Mouse (Mus musculus): ENCODE data around the gene Plekhh3. TPM values are rescaled to one million over a fixed set of nuclear protein-coding genes. Genes with fewer than 3 reads are reported as not detected.
"Not testable (repeated sequence)": the region's sequence is repeated elsewhere in the genome, so short reads cannot be mapped to it uniquely, and the experiment has no call there.

The Plekhh3 gene
- total and polyA plus RNA-seq, 2 experiments from 2014 or later: 5.3 to 10.2 TPM

- WGBS: 35% methylated on average over 35 of the region's 35 CpGs
- Histone ChIP-seq H3K4me2 (ENCODE audit: low read depth) (no peak overlapping the region), H3K27me3 (ENCODE audit: insufficient read depth, low read length) (peaks cover 49% of the 10 kb centered on the region), H3K36me3 (ENCODE audit: insufficient read depth) (peaks cover 16% of the 10 kb centered on the region), H3K4me3 (ENCODE audit: low read depth, low read length) (no peak overlapping the region), H3K9ac (no peak overlapping the region), H3K4me1 (ENCODE audit: insufficient read depth) (no peaks in the 10 kb centered on the region), H3K27ac (ENCODE audit: low read depth, low read length) (no peak overlapping the region), H3K9me3 (ENCODE audit: low read length) (no peaks in the 10 kb centered on the region)
- TF ChIP-seq CTCF (IDR thresholded peaks at IDR 0.05; ENCODE audit: low read depth): no peak
- ATAC-seq: no peak
- DNase-seq: no peak
Observed at GRCm38 (mm10) chr11:101164677-101165580, 6.2 kb downstream of the Plekhh3 start.

GRCm38 (mm10) chr11:101164351-101164665 is 6.8 kb downstream of the Plekhh3 start:
- Histone ChIP-seq H3K4me3 (ENCODE audit: low read depth, low read length) (peak overlapping the region; percentile 25), H3K36me3 (ENCODE audit: insufficient read depth) (peaks cover 16% of the 10 kb centered on the region), H3K9ac (no peak overlapping the region), H3K27me3 (ENCODE audit: insufficient read depth, low read length) (peaks cover 46% of the 10 kb centered on the region), H3K4me1 (ENCODE audit: insufficient read depth) (no peaks in the 10 kb centered on the region), H3K4me2 (ENCODE audit: low read depth) (peak overlapping the region; percentile 41), H3K27ac (ENCODE audit: low read depth, low read length) (no peak overlapping the region), H3K9me3 (ENCODE audit: low read length) (no peaks in the 10 kb centered on the region)
- DNase-seq: no peak
- no peak for TF ChIP-seq CTCF (IDR thresholded peaks at IDR 0.05; ENCODE audit: low read depth)
- no peak for ATAC-seq
- WGBS: 19% methylated on average over 21 of the region's 21 CpGs

GRCm38 (mm10) chr11:101163476-101164350 is 7.4 kb downstream of the Plekhh3 start:
- no peak overlapping the region for H3K27ac ChIP-seq (ENCODE audit: low read depth, low read length)
- peak overlapping the region; percentile 41 for H3K4me2 ChIP-seq (ENCODE audit: low read depth)
- no peaks in the 10 kb centered on the region for H3K9me3 ChIP-seq (ENCODE audit: low read length)
- H3K9ac ChIP-seq: no peak overlapping the region
- peak overlapping the region; percentile 25 for H3K4me3 ChIP-seq (ENCODE audit: low read depth, low read length)
- whole genome bisulfite sequencing: 25% methylated on average over 49 of the region's 49 CpGs
- no peak for DNase-seq
- TF ChIP-seq CTCF (IDR thresholded peaks at IDR 0.05; ENCODE audit: low read depth): no peak
- ATAC-seq: no peak
- H3K4me1 ChIP-seq (ENCODE audit: insufficient read depth): no peaks in the 10 kb centered on the region
- peaks cover 16% of the 10 kb centered on the region for H3K36me3 ChIP-seq (ENCODE audit: insufficient read depth)
- peaks cover 40% of the 10 kb centered on the region for H3K27me3 ChIP-seq (ENCODE audit: insufficient read depth, low read length)

DNA sequence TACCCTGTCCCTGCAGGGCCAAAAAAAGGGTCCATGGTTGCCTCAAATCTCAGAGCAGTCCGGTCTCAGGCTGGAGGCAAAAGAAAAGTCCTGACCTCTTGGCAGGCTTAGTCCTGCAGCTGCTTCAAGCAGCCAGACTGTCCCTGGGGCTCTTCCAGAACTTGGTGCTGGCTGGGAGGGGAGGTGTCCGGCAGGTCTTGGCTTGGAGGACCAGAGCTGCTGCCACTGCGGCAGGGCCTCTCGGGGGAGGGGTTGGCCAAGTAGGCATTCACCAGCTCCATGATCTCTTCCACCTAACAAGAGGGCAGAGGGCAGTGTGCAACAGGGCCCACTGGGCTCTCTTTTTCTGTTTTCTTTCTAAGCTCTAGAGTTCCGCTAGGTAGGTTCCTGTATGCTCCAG is 8.4 kb downstream of the Plekhh3 start:
- no peak for TF ChIP-seq CTCF (IDR thresholded peaks at IDR 0.05; ENCODE audit: low read depth)
- Histone ChIP-seq H3K9ac (no peak overlapping the region), H3K4me2 (ENCODE audit: low read depth) (no peak overlapping the region), H3K4me1 (ENCODE audit: insufficient read depth) (no peaks in the 10 kb centered on the region), H3K4me3 (ENCODE audit: low read depth, low read length) (no peak overlapping the region), H3K36me3 (ENCODE audit: insufficient read depth) (peaks cover 14% of the 10 kb centered on the region), H3K27ac (ENCODE audit: low read depth, low read length) (no peak overlapping the region), H3K9me3 (ENCODE audit: low read length) (no peaks in the 10 kb centered on the region), H3K27me3 (ENCODE audit: insufficient read depth, low read length) (peaks cover 33% of the 10 kb centered on the region)
- no peak for ATAC-seq
- DNase-seq: no peak
- WGBS: 50% methylated on average over 5 of the region's 5 CpGs

DNA sequence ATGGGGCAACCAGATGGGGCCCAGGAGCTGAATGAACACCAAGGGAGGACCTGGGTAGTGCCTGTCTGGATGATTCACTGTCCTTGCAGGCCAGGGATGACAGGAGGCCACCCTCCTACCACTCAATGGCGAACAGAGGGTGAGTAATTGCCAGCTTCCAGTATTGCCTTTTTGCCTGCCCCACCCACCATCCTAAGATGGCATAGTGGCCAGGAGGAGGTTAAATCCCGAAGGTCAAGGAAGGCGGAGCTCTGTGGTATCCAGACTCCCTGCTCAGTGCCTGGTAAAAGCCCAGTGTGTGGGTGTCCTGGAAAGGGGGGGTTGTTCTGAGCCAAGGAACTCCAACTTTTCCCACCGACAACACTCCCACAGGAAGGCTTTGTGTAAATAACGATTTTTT is 8.8 kb downstream of the Plekhh3 start:
- 59% methylated on average over 5 of the region's 5 CpGs for WGBS
- no peak overlapping the region for H3K4me2 ChIP-seq (ENCODE audit: low read depth)
- ATAC-seq (no peak), DNase-seq (no peak)
- no peak overlapping the region for H3K27ac ChIP-seq (ENCODE audit: low read depth, low read length)
- H3K9ac ChIP-seq: no peak overlapping the region
- H3K36me3 ChIP-seq (ENCODE audit: insufficient read depth): peaks cover 9% of the 10 kb centered on the region
- H3K9me3 ChIP-seq (ENCODE audit: low read length): no peaks in the 10 kb centered on the region
- no peaks in the 10 kb centered on the region for H3K4me1 ChIP-seq (ENCODE audit: insufficient read depth)
- TF ChIP-seq CTCF (IDR thresholded peaks at IDR 0.05; ENCODE audit: low read depth): no peak
- H3K4me3 ChIP-seq (ENCODE audit: low read depth, low read length): no peak overlapping the region
- peaks cover 28% of the 10 kb centered on the region for H3K27me3 ChIP-seq (ENCODE audit: insufficient read depth, low read length)

DNA sequence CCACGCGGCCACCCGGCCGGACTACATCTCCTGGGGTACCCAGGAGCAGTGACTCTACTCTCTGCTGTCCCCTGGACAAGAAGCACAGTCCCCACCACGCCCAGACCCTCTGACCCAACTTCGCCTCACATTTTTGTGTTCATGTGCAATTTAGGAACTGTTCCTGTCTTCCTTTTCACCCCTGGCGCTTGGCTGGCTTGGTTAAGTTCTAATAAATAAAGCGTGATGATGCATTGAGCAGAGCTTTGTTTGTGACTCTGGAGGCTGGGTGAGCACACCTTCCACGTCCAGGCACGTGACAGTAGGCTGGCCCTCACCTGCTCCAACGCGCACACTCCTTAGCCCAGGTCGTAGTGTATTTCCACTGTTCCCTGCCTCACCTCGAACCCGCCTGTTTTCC is 9.6 kb downstream of the Plekhh3 start:
- H3K4me2 ChIP-seq (ENCODE audit: low read depth): no peak overlapping the region
- peaks cover 26% of the 10 kb centered on the region for H3K27me3 ChIP-seq (ENCODE audit: insufficient read depth, low read length)
- no peaks in the 10 kb centered on the region for H3K4me1 ChIP-seq (ENCODE audit: insufficient read depth)
- no peak for DNase-seq
- TF ChIP-seq CTCF (IDR thresholded peaks at IDR 0.05; ENCODE audit: low read depth): no peak
- H3K36me3 ChIP-seq (ENCODE audit: insufficient read depth): peaks cover 7% of the 10 kb centered on the region
- no peak for ATAC-seq
- no peak overlapping the region for H3K27ac ChIP-seq (ENCODE audit: low read depth, low read length)
- 87% methylated on average over 15 of the region's 15 CpGs for WGBS
- no peaks in the 10 kb centered on the region for H3K9me3 ChIP-seq (ENCODE audit: low read length)
- no peak overlapping the region for H3K4me3 ChIP-seq (ENCODE audit: low read depth, low read length)
- no peak overlapping the region for H3K9ac ChIP-seq

DNA sequence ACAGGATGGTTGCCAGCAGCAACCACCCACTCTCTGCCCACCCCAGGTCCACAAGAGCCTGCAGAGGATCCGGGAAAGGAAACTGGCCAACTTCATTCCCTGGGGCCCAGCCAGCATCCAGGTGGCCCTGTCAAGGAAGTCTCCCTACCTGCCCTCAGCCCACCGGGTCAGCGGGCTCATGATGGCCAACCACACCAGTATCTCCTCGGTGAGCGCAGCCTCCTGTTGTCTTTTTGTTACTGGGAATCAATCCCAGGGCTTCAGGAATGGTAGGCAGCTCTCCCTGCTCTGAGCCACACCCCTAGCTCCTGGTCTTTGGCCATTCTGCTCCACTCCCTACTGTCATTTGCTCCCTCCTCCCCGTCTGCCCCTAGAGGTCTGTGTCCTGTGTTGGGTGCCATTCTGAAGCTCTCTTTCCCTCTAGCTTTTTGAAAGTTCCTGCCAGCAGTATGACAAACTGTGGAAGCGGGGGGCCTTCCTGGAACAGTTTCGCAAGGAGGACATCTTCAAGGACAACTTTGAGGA is 10.1 kb downstream of the Plekhh3 start:
- not testable (repeated sequence) for H3K9me3 ChIP-seq (ENCODE audit: low read length); H3K4me1 ChIP-seq (ENCODE audit: insufficient read depth); H3K27ac ChIP-seq (ENCODE audit: low read depth, low read length); H3K4me3 ChIP-seq (ENCODE audit: low read depth, low read length); DNase-seq; H3K4me2 ChIP-seq (ENCODE audit: low read depth); H3K9ac ChIP-seq; ATAC-seq; H3K36me3 ChIP-seq (ENCODE audit: insufficient read depth)
- H3K27me3 ChIP-seq (ENCODE audit: insufficient read depth, low read length): peaks cover 21% of the 10 kb centered on the region
- WGBS: 69% methylated on average over 7 of the region's 8 CpGs

- not testable (repeated sequence) for H3K9me3 ChIP-seq (ENCODE audit: low read length); H3K4me2 ChIP-seq (ENCODE audit: low read depth); H3K4me3 ChIP-seq (ENCODE audit: low read depth, low read length); H3K9ac ChIP-seq; H3K36me3 ChIP-seq (ENCODE audit: insufficient read depth); DNase-seq; H3K4me1 ChIP-seq (ENCODE audit: insufficient read depth); ATAC-seq; H3K27ac ChIP-seq (ENCODE audit: low read depth, low read length)
- H3K27me3 ChIP-seq (ENCODE audit: insufficient read depth, low read length): peaks cover 13% of the 10 kb centered on the region; the same call in 1 of the 2 replicates
- WGBS: 79% methylated on average over 8 of the region's 10 CpGs
Observed at GRCm38 (mm10) chr11:101160151-101160550, 11.0 kb downstream of the Plekhh3 start.
